Mouse (Mus musculus): ENCODE measurements at regions not wholly inside any gene's neighbourhood (a gene's known extent, or its start where the extent isn't known, plus 50 kb on each side); places are given as distances from the start of the nearest gene placed in this dataset.

DNA sequence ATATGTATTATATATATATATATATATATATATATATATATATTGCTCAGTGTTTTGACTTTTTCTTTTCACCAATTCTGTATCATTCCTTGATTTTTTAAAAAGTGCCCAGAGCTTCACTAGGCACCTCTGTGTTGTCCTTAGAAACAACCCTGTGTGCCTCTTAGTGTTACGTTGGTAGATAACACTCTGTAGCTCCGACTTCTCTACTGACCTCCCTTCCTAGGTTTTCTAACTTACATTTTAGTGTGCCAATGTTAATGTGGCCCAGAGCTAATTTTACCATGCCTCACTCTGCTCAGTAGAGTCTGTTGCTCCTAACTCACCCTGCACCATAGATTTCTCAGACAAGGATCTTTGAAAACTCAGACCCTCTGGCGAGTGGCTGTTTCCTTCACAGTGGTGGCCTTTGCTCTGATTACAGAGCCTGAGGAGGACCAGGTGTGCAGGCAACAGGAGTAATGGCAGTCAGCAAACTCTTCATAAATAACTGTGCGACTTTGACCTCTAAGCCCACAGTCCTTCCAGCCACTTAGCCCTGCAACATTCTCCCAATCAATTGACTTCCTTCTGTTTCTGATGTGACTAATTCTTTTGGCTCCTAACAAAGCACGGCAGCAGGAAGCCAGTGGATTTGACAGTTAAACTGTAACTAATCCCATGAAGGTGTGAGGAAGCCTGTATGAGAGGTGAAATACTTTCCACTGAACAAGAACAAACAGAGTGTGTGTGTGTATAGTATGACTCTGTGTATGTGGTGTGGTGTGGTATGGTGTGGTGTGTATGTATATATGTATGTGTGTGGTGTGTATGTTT is 53.6 kb upstream of the Actr3 start:
- WGBS, result 78% methylated on average over 5 of the region's 5 CpGs
- H3K4me1 ChIP-seq (ENCODE audit: control insufficient read depth, insufficient read depth, low read length), result no peaks in the 10 kb centered on the region
- H3K27me3 ChIP-seq (ENCODE audit: control insufficient read depth, insufficient read depth, low read length), result no peaks in the 10 kb centered on the region
- H3K4me3 ChIP-seq (ENCODE audit: low read depth, low read length), result no peak overlapping the region
- 0 out of 2 replicates have a peak, but pooled peaks have one; percentile 33 for ATAC-seq (ENCODE audit: low FRiP score)
- no peak overlapping the region for H3K4me2 ChIP-seq
- H3K27ac ChIP-seq (ENCODE audit: low read depth, low read length), result no peak overlapping the region
- DNase-seq (ENCODE audit: low spot score, missing footprints), result no peak
- no peaks in the 10 kb centered on the region for H3K9me3 ChIP-seq (ENCODE audit: control insufficient read depth, low read length)
- no peaks in the 10 kb centered on the region for H3K36me3 ChIP-seq (ENCODE audit: control insufficient read depth, insufficient read depth, low read length)
- no peak overlapping the region for H3K9ac ChIP-seq (ENCODE audit: low read length)

DNA sequence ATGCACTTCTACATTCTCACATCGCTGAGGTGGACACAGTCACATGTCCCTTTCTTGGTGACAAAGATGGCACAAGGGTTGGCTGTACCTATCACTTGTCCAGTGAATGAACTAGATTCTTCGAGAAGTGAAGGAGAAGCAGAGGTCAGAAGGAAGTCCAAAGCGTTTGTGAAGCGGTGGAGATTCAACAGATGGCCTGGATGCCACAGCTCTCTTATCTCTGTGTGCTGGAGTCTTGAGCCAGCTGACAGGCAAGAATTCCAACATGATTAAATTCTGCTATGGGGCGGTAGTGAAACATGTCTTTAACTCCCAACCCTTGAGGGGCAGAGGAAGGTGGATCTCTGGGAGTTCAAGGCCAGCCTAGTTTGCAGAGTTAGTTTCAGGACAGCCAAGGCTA is 55.5 kb upstream of the Actr3 start:
- Histone ChIP-seq H3K27ac (ENCODE audit: low read depth, low read length) (no peak overlapping the region), H3K9ac (ENCODE audit: low read length) (no peak overlapping the region), H3K4me3 (ENCODE audit: low read depth, low read length) (no peak overlapping the region), H3K36me3 (ENCODE audit: control insufficient read depth, insufficient read depth, low read length) (no peaks in the 10 kb centered on the region), H3K4me2 (no peak overlapping the region), H3K27me3 (ENCODE audit: control insufficient read depth, insufficient read depth, low read length) (no peaks in the 10 kb centered on the region), H3K9me3 (ENCODE audit: control insufficient read depth, low read length) (no peaks in the 10 kb centered on the region), H3K4me1 (ENCODE audit: control insufficient read depth, insufficient read depth, low read length) (no peaks in the 10 kb centered on the region)
- no peak for DNase-seq (ENCODE audit: low spot score, missing footprints)
- WGBS, result 88% methylated on average over 5 of the region's 5 CpGs
- no peak for ATAC-seq (ENCODE audit: low FRiP score)

DNA sequence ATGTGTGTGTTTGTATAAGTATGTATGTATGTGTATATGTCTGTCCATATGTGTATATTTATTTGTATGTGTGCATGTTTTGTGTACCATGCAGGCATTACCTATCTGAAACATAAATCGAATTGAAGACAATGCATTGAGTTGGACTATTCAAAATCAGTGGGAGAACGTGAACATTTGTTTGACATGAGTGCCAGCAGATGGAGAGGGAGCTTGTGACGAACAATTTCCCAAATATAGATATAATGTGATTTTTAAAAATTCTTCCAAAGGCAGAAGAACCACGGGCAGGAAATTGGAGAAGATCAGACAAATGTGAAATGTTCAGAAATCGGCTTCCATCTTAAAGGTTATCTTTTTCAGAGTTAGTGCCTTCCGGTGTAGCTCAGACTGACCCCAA is 59.1 kb upstream of the Actr3 start:
- no peak overlapping the region for H3K4me3 ChIP-seq (ENCODE audit: low read depth, low read length)
- no peak for ATAC-seq (ENCODE audit: low FRiP score)
- no peak overlapping the region for H3K9ac ChIP-seq (ENCODE audit: low read length)
- H3K4me2 ChIP-seq, result no peak overlapping the region
- H3K4me1 ChIP-seq (ENCODE audit: control insufficient read depth, insufficient read depth, low read length), result no peaks in the 10 kb centered on the region
- DNase-seq (ENCODE audit: low spot score, missing footprints), result no peak
- no peaks in the 10 kb centered on the region for H3K27me3 ChIP-seq (ENCODE audit: control insufficient read depth, insufficient read depth, low read length)
- 93% methylated on average over 6 of the region's 6 CpGs for WGBS
- no peaks in the 10 kb centered on the region for H3K36me3 ChIP-seq (ENCODE audit: control insufficient read depth, insufficient read depth, low read length)
- no peaks in the 10 kb centered on the region for H3K9me3 ChIP-seq (ENCODE audit: control insufficient read depth, low read length)
- no peak overlapping the region for H3K27ac ChIP-seq (ENCODE audit: low read depth, low read length)

DNA sequence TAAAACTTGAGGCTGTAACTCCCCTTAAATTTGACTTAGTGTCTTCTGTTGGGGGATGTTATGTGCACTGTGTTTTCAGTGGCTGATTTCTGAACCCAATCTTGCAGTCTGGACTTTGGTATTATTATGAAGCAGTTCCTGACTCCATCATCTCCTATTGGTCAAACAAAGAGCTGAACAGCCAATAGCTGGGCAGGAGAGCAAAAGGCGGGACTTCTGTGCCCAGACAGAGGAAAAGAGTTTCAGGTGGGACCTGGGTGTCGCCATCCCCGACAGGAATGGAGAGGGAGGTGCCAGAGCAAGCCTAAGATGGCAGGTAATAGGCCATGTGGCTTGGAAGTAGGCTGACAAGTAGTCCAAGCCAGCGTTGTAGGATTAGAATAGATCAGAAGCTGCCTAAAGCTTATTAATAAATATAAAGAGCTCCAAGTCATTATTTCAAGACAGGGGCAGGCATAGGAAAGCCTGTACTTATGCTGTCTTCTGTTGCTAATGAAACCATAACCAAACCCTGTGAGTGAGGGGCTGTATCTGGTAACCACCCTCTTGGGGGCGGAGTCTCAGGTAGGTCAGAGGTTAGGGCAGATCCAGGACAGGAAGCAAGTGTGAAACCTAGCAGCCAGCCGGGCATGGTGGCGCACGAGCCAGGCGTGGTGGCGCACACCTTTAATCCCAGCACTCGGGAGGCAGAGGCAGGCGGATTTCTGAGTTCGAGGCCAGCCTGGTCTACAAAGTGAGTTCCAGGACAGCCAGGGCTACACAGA is 60.0 kb upstream of the Actr3 start:
- DNase-seq (ENCODE audit: low spot score, missing footprints) (no peak), ATAC-seq (ENCODE audit: low FRiP score) (no peak)
- no peak overlapping the region for H3K27ac ChIP-seq (ENCODE audit: low read depth, low read length)
- 88% methylated on average over 12 of the region's 13 CpGs for WGBS
- H3K27me3 ChIP-seq (ENCODE audit: control insufficient read depth, insufficient read depth, low read length), result no peaks in the 10 kb centered on the region
- H3K9me3 ChIP-seq (ENCODE audit: control insufficient read depth, low read length), result no peaks in the 10 kb centered on the region
- no peak overlapping the region for H3K4me2 ChIP-seq
- H3K36me3 ChIP-seq (ENCODE audit: control insufficient read depth, insufficient read depth, low read length), result no peaks in the 10 kb centered on the region
- H3K9ac ChIP-seq (ENCODE audit: low read length), result no peak overlapping the region
- H3K4me1 ChIP-seq (ENCODE audit: control insufficient read depth, insufficient read depth, low read length), result no peaks in the 10 kb centered on the region
- no peak overlapping the region for H3K4me3 ChIP-seq (ENCODE audit: low read depth, low read length)

DNA sequence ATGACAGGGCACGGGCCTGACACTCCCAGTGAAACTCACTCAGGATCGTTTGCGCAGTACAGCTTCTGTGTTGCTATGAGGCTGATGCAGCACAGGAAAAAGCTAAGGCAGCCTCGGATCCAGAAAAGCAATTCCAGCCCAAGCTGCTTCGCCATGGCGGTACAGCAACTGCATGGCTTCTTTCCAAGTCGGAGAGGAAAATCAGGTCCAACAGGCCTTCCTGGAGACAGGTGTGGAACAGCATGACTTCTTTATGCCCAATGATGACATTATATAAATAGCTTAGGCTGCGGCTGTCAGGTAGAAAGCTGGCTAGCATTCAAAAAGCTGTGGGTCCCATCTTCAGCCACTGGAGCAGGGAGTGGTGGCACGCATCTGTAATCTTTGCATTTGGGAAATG is 61.5 kb upstream of the Actr3 start:
- DNase-seq (ENCODE audit: low spot score, missing footprints), result no peak
- Histone ChIP-seq H3K4me3 (ENCODE audit: low read depth, low read length) (no peak overlapping the region), H3K4me1 (ENCODE audit: control insufficient read depth, insufficient read depth, low read length) (no peaks in the 10 kb centered on the region), H3K27me3 (ENCODE audit: control insufficient read depth, insufficient read depth, low read length) (no peaks in the 10 kb centered on the region), H3K4me2 (no peak overlapping the region), H3K9ac (ENCODE audit: low read length) (no peak overlapping the region), H3K9me3 (ENCODE audit: control insufficient read depth, low read length) (no peaks in the 10 kb centered on the region), H3K36me3 (ENCODE audit: control insufficient read depth, insufficient read depth, low read length) (no peaks in the 10 kb centered on the region), H3K27ac (ENCODE audit: low read depth, low read length) (no peak overlapping the region)
- no peak for ATAC-seq (ENCODE audit: low FRiP score)
- 89% methylated on average over 9 of the region's 9 CpGs for WGBS

DNA sequence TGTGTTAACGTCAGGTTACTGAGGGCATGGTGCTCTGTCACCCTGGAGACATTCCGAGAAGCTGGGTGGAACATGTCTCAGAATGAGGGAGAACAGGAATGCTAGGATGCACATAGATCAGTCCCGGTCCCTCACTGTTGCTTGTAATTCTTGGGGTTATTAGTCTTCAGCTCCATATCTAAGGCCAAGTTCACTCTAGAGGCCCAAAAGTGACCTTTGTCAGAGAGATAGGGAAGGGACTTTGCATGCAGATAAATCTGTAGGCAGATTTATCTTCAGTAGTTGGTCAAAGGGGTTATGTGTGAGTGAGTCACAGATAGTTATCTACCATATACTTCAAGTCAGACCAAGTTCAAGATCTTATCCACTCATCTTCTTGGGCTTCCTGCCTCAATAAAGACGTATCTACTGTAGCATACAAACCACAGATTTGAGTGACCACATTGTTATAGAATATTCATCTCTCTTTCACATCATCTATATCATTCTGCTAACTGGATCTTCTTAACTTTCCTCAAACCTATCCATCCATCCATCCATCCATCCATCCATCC is 58.4 kb upstream of the Slc35f5 start:
- Histone ChIP-seq H3K36me3 (ENCODE audit: control insufficient read depth, insufficient read depth, low read length) (no peaks in the 10 kb centered on the region), H3K27me3 (ENCODE audit: control insufficient read depth, insufficient read depth, low read length) (no peaks in the 10 kb centered on the region), H3K4me3 (ENCODE audit: low read depth, low read length) (no peak overlapping the region), H3K9ac (ENCODE audit: low read length) (no peak overlapping the region), H3K9me3 (ENCODE audit: control insufficient read depth, low read length) (no peaks in the 10 kb centered on the region), H3K4me2 (no peak overlapping the region), H3K27ac (ENCODE audit: low read depth, low read length) (no peak overlapping the region), H3K4me1 (ENCODE audit: control insufficient read depth, insufficient read depth, low read length) (no peaks in the 10 kb centered on the region)
- 89% methylated on average over 4 of the region's 4 CpGs for WGBS
- no peak for ATAC-seq (ENCODE audit: low FRiP score)
- DNase-seq (ENCODE audit: low spot score, missing footprints), result no peak

DNA sequence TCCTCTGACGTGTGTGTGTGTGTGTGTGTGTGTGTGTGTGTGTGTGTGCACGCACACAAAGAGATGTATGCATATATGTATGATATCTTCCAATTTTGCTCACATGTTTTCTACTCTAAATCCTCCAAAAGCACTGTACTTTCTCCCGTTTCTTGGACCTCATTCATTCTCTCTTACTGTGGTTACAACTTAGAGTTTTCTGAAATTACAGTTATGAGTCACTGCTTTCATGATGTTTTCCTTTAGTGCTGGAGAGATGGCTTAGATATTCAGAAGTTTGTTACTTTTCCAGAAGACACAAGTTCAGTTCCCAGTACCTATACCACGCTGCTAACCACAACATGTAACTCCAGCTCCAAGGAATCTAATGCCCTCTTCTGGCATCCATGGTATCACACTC is 56.5 kb upstream of the Slc35f5 start:
- DNase-seq (ENCODE audit: low spot score, missing footprints) (no peak), ATAC-seq (ENCODE audit: low FRiP score) (no peak)
- Histone ChIP-seq H3K36me3 (ENCODE audit: control insufficient read depth, insufficient read depth, low read length) (no peaks in the 10 kb centered on the region), H3K4me3 (ENCODE audit: low read depth, low read length) (no peak overlapping the region), H3K4me2 (no peak overlapping the region), H3K9me3 (ENCODE audit: control insufficient read depth, low read length) (no peaks in the 10 kb centered on the region), H3K27ac (ENCODE audit: low read depth, low read length) (no peak overlapping the region), H3K4me1 (ENCODE audit: control insufficient read depth, insufficient read depth, low read length) (no peaks in the 10 kb centered on the region), H3K9ac (ENCODE audit: low read length) (no peak overlapping the region), H3K27me3 (ENCODE audit: control insufficient read depth, insufficient read depth, low read length) (no peaks in the 10 kb centered on the region)
- WGBS, result 84% methylated on average over 4 of the region's 4 CpGs

DNA sequence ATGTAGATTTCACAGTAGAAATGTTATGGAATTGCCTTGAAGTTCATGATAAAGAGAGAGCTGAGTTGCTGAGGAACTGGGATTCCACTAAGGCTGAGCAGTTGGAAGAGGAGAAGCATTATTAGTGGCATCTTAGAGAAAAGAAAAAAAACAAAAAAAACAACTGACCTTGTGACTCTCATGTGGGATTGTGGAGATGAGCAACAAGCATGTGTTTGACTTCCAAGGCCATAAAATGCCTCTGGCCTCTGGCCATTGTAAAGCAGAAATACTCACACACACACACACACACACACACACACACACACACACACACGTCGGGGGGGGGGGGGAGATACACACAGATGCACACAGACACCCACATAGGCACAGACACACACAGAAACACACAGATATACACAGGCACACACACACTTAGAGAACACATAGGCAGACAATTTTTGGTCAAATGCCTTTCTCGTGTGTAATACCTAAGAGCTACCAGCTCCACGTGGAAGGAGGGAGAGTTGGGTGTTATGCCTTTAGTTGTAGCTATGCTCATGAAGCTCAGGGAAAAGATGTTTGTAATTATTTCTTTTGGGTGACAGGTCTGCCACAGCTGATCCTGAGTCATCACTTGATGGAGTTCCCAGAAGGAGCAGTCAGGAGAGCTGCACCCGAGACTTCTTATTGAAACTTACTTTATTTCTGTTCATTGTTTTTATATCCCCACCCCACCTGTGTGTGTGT is 52.4 kb upstream of the Slc35f5 start:
- no peaks in the 10 kb centered on the region for H3K36me3 ChIP-seq (ENCODE audit: control insufficient read depth, insufficient read depth, low read length)
- H3K9ac ChIP-seq (ENCODE audit: low read length), result no peak overlapping the region
- DNase-seq (ENCODE audit: low spot score, missing footprints) (no peak), ATAC-seq (ENCODE audit: low FRiP score) (no peak)
- H3K9me3 ChIP-seq (ENCODE audit: control insufficient read depth, low read length), result no peaks in the 10 kb centered on the region
- 78% methylated on average over 4 of the region's 5 CpGs for WGBS
- no peak overlapping the region for H3K4me3 ChIP-seq (ENCODE audit: low read depth, low read length)
- H3K4me2 ChIP-seq, result no peak overlapping the region
- H3K27ac ChIP-seq (ENCODE audit: low read depth, low read length), result no peak overlapping the region
- no peaks in the 10 kb centered on the region for H3K4me1 ChIP-seq (ENCODE audit: control insufficient read depth, insufficient read depth, low read length)
- no peaks in the 10 kb centered on the region for H3K27me3 ChIP-seq (ENCODE audit: control insufficient read depth, insufficient read depth, low read length)
